Mouse (Mus musculus): ENCODE measurements around the gene Hsd11b2.

GRCm38 (mm10) chr8:105537011-105537677 lies 18.6 kb downstream of the Hsd11b2 start:
- TF ChIP-seq TAL1 (IDR thresholded peaks at IDR 0.05; ENCODE audit: low read length) (no peak), GATA1 (IDR thresholded peaks at IDR 0.05; ENCODE audit: low read length) (no peak)

Measured in erythroblast, embryonic 14.5 days (primary cell).